Mouse (Mus musculus): ENCODE measurements around the gene Slc37a4. TPM values are rescaled to one million over a fixed set of nuclear protein-coding genes. Genes with fewer than 3 reads are reported as not detected.

The Slc37a4 gene
- 27.1 and 54.9 TPM in 2 replicates for polyA plus RNA-seq (2012; rRNA removed)

- H3K4me3 ChIP-seq (ENCODE audit: low read depth, low read length) = peak within 1 kb of the TSS; percentile 85
Measured at GRCm38 (mm10) chr9:44396684-44397411, at the start of gene Slc37a4. TSS of gene Slc37a4 (plus strand) at chr9:44396852.

GRCm38 (mm10) chr9:44347166-44347565 is 49.5 kb upstream of the Slc37a4 start:
- H3K27me3 ChIP-seq (ENCODE audit: control insufficient read depth, insufficient read depth, low read length) = no peaks in the 10 kb centered on the region
- 84% methylated on average over 9 of the region's 9 CpGs for WGBS
- peaks cover 8% of the 10 kb centered on the region; the same call in 1 of the 2 replicates for H3K4me1 ChIP-seq (ENCODE audit: control insufficient read depth, insufficient read depth, insufficient read length, low read length)
- H3K36me3 ChIP-seq (ENCODE audit: control insufficient read depth, insufficient read depth, low read length) = peaks cover 30% of the 10 kb centered on the region
- H3K27ac ChIP-seq (ENCODE audit: insufficient read depth, low read depth, low read length) = no peak overlapping the region
- TF ChIP-seq POLR2A (IDR thresholded peaks at IDR 0.05; ENCODE audit: low read depth, low read length) = no peak
- TF ChIP-seq CTCF (IDR thresholded peaks at IDR 0.05; ENCODE audit: extremely low read depth, insufficient read length, insufficient replicate concordance, low read depth, low read length) = no peak
- H3K4me3 ChIP-seq (ENCODE audit: low read depth, low read length) = no peak overlapping the region

More at GRCm38 (mm10) chr9:44396684-44397411, at the start of gene Slc37a4:
- H3K4me1 ChIP-seq (ENCODE audit: control insufficient read depth, insufficient read depth, insufficient read length, low read length) = peaks cover 27% of the 10 kb centered on the region
- TF ChIP-seq POLR2A (IDR thresholded peaks at IDR 0.05; ENCODE audit: low read depth, low read length) = peak; percentile 94
- no peak for TF ChIP-seq CTCF (IDR thresholded peaks at IDR 0.05; ENCODE audit: extremely low read depth, insufficient read length, insufficient replicate concordance, low read depth, low read length)
- peaks cover 27% of the 10 kb centered on the region for H3K36me3 ChIP-seq (ENCODE audit: control insufficient read depth, insufficient read depth, low read length)
- under 1% methylated on average over 43 of the region's 43 CpGs for WGBS
- no peaks in the 10 kb centered on the region for H3K27me3 ChIP-seq (ENCODE audit: control insufficient read depth, insufficient read depth, low read length)
- peak within 1 kb of the TSS; percentile 99 for H3K27ac ChIP-seq (ENCODE audit: insufficient read depth, low read depth, low read length)

- Histone ChIP-seq H3K27ac (ENCODE audit: insufficient read depth, low read depth, low read length) (no peak overlapping the region), H3K36me3 (ENCODE audit: control insufficient read depth, insufficient read depth, low read length) (peaks cover 35% of the 10 kb centered on the region)
- 71% methylated on average over 4 of the region's 4 CpGs for WGBS
Measured at GRCm38 (mm10) chr9:44347621-44348020, 49.0 kb upstream of the Slc37a4 start.

GRCm38 (mm10) chr9:44348546-44348945 is 48.1 kb upstream of the Slc37a4 start:
- no peaks in the 10 kb centered on the region for H3K4me1 ChIP-seq (ENCODE audit: control insufficient read depth, insufficient read depth, insufficient read length, low read length)
- H3K27ac ChIP-seq (ENCODE audit: insufficient read depth, low read depth, low read length) = no peak overlapping the region
- WGBS = 98% methylated on average over 4 of the region's 4 CpGs
- H3K27me3 ChIP-seq (ENCODE audit: control insufficient read depth, insufficient read depth, low read length) = no peaks in the 10 kb centered on the region
- H3K4me3 ChIP-seq (ENCODE audit: low read depth, low read length) = no peak overlapping the region
- TF ChIP-seq POLR2A (IDR thresholded peaks at IDR 0.05; ENCODE audit: low read depth, low read length) = no peak
- TF ChIP-seq CTCF (IDR thresholded peaks at IDR 0.05; ENCODE audit: extremely low read depth, insufficient read length, insufficient replicate concordance, low read depth, low read length) = no peak
- H3K36me3 ChIP-seq (ENCODE audit: control insufficient read depth, insufficient read depth, low read length) = peaks cover 43% of the 10 kb centered on the region

More at GRCm38 (mm10) chr9:44347621-44348020, 49.0 kb upstream of the Slc37a4 start:
- Histone ChIP-seq H3K27me3 (ENCODE audit: control insufficient read depth, insufficient read depth, low read length) (no peaks in the 10 kb centered on the region), H3K4me3 (ENCODE audit: low read depth, low read length) (no peak overlapping the region), H3K4me1 (ENCODE audit: control insufficient read depth, insufficient read depth, insufficient read length, low read length) (peaks cover 5% of the 10 kb centered on the region; the same call in 1 of the 2 replicates)
- TF ChIP-seq POLR2A (IDR thresholded peaks at IDR 0.05; ENCODE audit: low read depth, low read length) (no peak), CTCF (IDR thresholded peaks at IDR 0.05; ENCODE audit: extremely low read depth, insufficient read length, insufficient replicate concordance, low read depth, low read length) (no peak)

- Histone ChIP-seq H3K36me3 (ENCODE audit: control insufficient read depth, insufficient read depth, low read length) (peaks cover 69% of the 10 kb centered on the region), H3K27me3 (ENCODE audit: control insufficient read depth, insufficient read depth, low read length) (no peaks in the 10 kb centered on the region), H3K4me3 (ENCODE audit: low read depth, low read length) (no peak overlapping the region), H3K4me1 (ENCODE audit: control insufficient read depth, insufficient read depth, insufficient read length, low read length) (no peaks in the 10 kb centered on the region), H3K27ac (ENCODE audit: insufficient read depth, low read depth, low read length) (no peak overlapping the region)
- no peak for TF ChIP-seq CTCF (IDR thresholded peaks at IDR 0.05; ENCODE audit: extremely low read depth, insufficient read length, insufficient replicate concordance, low read depth, low read length)
- no peak for TF ChIP-seq POLR2A (IDR thresholded peaks at IDR 0.05; ENCODE audit: low read depth, low read length)
- 93% methylated on average over 4 of the region's 4 CpGs for WGBS
Measured at GRCm38 (mm10) chr9:44351396-44351795, 45.3 kb upstream of the Slc37a4 start.

GRCm38 (mm10) chr9:44352337-44352736 is 44.3 kb upstream of the Slc37a4 start:
- WGBS = 89% methylated on average over 10 of the region's 10 CpGs
- TF ChIP-seq POLR2A (IDR thresholded peaks at IDR 0.05; ENCODE audit: low read depth, low read length) (no peak), CTCF (IDR thresholded peaks at IDR 0.05; ENCODE audit: extremely low read depth, insufficient read length, insufficient replicate concordance, low read depth, low read length) (no peak)
- peaks cover 77% of the 10 kb centered on the region for H3K36me3 ChIP-seq (ENCODE audit: control insufficient read depth, insufficient read depth, low read length)
- no peaks in the 10 kb centered on the region for H3K27me3 ChIP-seq (ENCODE audit: control insufficient read depth, insufficient read depth, low read length)
- no peak overlapping the region for H3K27ac ChIP-seq (ENCODE audit: insufficient read depth, low read depth, low read length)
- no peaks in the 10 kb centered on the region for H3K4me1 ChIP-seq (ENCODE audit: control insufficient read depth, insufficient read depth, insufficient read length, low read length)
- no peak overlapping the region for H3K4me3 ChIP-seq (ENCODE audit: low read depth, low read length)

- H3K27ac ChIP-seq (ENCODE audit: insufficient read depth, low read depth, low read length) = no peak overlapping the region
- no peak overlapping the region for H3K4me3 ChIP-seq (ENCODE audit: low read depth, low read length)
- no peaks in the 10 kb centered on the region for H3K4me1 ChIP-seq (ENCODE audit: control insufficient read depth, insufficient read depth, insufficient read length, low read length)
- peaks cover 79% of the 10 kb centered on the region for H3K36me3 ChIP-seq (ENCODE audit: control insufficient read depth, insufficient read depth, low read length)
- 92% methylated on average over 6 of the region's 6 CpGs for WGBS
- TF ChIP-seq CTCF (IDR thresholded peaks at IDR 0.05; ENCODE audit: extremely low read depth, insufficient read length, insufficient replicate concordance, low read depth, low read length) (no peak), POLR2A (IDR thresholded peaks at IDR 0.05; ENCODE audit: low read depth, low read length) (no peak)
- no peaks in the 10 kb centered on the region for H3K27me3 ChIP-seq (ENCODE audit: control insufficient read depth, insufficient read depth, low read length)
Measured at GRCm38 (mm10) chr9:44353142-44353541, 43.5 kb upstream of the Slc37a4 start.
